Mouse (Mus musculus) cerebral cortex, adult 2 months (tissue): ENCODE measurements around the gene Ciita.

Experiments
- WGBS: fragments of 180-500 bp; shearing (Covaris S2); methylation state at CpG from one replicate; pipeline ENCODE4 v1.1.7; 2018; 5-methylcytosine and 5-hydroxymethylcytosine counted together

Ciita gene

GRCm38 (mm10) chr16:10474956-10475355 lies 4.9 kb upstream of the Ciita start:
- 82% methylated on average over 3 of the region's 3 CpGs for WGBS

- 91% methylated on average over 2 of the region's 2 CpGs for WGBS
These were observed 3.9 kb upstream of the Ciita start for GRCm38 (mm10) chr16:10475919-10476318.

GRCm38 (mm10) chr16:10482343-10482742 lies 2.5 kb downstream of the Ciita start:
- WGBS, result 64% methylated on average over 4 of the region's 4 CpGs

DNA sequence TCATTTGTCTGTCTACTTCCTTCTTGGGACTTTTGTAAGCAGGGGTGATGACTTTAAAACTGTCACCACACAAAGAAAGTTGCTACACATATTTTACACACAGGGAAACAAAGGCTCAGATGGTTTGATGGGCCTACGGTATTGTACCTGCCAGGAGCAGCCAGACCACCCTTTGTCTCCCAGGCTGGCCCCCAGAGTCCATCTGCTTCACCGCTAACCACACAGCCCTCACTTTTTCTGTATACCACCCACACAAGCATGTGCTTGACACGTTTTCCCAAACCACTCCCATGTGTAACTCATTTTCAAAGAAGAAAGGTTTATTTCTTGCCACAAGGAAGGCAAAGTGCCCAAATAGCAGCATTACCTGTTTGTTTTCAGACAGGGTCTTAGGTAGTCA lies 7.1 kb downstream of the Ciita start:
- 47% methylated on average over 3 of the region's 3 CpGs for WGBS

- WGBS, result 87% methylated on average over 8 of the region's 8 CpGs
These were observed 8.1 kb downstream of the Ciita start for GRCm38 (mm10) chr16:10487895-10488493.

DNA sequence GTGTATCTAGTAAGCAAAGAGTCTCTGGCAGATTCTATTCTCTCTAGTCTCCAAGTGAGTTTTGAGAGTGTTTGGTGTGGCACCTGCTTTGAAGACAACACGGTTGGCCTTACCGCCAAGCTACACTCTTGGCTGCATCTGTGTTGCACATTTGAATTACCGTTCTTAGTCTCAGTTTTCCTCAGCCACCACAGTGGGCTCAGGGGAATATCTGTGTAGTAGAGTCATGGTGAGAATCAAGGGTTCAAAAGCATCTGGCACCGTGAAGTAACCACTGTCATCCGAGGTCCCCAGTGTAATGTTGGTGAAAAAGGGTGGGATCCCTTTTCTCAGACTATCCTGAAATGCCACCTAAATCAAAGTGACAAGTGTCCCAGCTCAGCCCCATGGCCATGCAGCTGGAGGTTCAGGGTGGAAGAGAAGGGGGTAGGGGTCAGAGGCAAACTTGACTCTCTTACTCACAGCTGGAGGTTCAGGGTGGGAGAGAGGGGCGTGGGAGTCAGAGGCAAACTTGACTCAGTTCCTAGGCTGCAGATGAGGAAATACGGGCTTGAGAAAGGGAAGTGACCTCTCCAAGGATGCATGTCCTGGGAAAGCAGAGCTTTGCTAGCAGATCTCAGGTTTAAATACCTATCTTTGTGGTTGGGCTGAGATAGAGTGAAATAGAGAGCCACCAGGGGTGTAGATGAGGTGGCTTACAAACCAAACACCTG lies 9.1 kb downstream of the Ciita start:
- WGBS, result 83% methylated on average over 7 of the region's 7 CpGs

- 12% methylated on average over 9 of the region's 9 CpGs for WGBS
These were observed 9.6 kb downstream of the Ciita start for GRCm38 (mm10) chr16:10489483-10489882.

GRCm38 (mm10) chr16:10489904-10490457 lies 10.1 kb downstream of the Ciita start:
- 23% methylated on average over 12 of the region's 14 CpGs for WGBS

DNA sequence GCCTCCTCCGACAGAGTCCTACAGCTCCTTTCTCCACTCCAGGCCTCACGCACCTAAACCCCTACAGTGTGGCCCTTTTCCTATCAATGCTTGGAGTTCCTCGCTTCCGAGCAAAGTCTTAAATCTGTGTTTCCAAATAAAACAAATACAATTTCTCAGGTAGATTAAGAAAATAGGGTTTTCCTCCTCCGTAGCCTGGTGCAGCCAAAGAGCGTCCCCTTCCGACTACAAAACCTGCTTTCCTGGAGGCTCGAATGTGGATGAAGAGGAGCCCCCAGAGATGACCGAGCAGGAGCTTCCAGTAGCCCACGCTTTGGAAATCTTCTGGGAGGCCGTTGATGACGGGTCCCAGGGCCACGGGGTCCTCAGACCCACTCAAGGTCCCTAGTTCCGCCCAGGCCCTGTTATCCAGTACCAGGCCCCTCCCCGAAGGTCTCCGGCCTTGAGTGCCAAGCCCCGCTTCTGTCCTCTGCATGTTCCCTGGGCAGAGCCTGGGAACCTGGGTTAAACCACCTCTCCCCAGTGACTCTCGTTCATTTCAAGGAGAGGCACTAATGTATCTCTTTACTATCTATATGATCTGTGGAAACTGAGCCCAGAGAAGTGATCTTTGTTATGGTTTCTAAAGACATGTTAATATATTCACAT lies 10.8 kb downstream of the Ciita start:
- WGBS, result 93% methylated on average over 18 of the region's 18 CpGs

DNA sequence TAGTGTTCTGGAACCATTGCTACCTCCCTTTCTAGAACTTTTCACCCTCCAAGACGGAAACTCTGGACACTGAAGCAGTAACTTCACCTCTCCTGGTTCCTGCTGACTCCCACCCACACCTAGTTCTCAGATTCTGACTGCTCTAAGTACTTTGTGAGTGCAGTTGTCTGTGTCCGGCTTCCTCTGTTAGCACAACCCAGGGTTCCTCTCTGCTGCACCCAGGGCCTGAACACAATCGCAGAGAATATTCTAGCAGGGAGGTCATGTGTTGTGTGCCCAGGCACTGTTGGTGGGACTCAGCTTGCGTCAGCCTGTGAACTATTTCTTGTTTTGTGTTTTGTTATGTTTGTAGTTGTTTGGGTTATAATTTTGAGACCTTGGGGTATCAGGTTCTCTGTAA lies 11.9 kb downstream of the Ciita start:
- WGBS, result 91% methylated on average over 4 of the region's 4 CpGs

DNA sequence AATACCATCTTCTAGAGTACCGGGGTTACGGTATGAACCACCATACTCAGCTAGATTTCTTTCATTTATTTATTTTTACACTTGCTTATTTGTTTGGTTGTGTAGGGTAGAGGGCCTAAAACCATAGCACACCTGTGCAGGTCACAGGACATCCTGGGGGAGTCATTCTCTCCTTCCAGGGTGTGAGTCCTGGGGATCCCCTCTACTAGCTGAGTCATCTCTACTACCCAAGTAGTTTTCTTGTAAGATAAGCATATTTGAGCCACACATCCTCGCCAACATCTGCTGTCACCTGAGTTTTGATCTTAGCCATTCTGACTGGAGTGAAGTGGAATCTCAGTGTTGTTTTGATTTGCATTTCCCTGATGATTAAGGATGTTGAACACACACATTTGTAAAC lies 12.7 kb downstream of the Ciita start:
- 95% methylated on average over 3 of the region's 3 CpGs for WGBS

GRCm38 (mm10) chr16:10495824-10496298 lies 16.0 kb downstream of the Ciita start:
- WGBS, result 68% methylated on average over 2 of the region's 2 CpGs

DNA sequence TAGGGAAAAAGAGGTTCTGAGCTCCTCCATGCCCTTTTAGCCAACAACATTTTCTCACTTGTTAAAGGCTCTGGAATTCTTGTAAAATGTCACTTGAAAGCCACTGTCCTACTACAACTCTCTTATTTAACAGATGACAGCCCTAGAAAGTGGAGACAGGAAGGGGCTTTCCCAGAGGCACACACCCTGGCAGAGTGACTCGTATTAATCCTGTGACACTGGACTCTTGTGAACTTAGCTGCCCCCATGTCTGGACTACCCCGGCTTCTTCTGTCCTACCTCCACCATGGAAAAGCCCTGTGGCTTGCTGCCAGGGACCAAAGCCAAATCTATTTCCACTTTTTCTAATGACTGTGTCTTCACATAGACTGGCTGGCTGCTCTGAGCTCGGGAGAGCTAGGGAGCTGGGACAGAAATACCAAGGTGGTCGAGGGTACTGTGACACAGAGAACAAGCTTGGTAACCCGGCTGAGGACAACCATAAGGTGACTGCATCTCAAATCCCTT lies 18.3 kb downstream of the Ciita start:
- WGBS, result 46% methylated on average over 5 of the region's 5 CpGs

DNA sequence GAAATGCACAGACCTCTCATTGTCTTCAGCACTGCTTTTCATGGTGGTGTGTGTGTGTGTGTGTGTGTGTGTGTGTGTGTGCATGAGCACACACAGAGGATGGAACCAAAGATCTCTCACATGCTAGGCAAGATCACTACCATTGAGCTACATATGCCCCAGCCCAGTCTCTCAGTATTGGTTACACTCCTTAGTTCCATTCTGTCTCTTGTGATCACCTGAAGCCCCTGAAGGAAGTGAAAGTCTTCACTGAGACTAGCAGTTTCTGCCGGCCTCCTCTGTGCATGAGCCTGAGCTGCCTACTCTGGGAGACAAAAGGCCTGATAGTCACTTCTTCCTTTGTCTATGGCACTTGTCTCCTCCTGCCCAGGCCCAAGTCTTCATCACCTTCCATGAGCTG lies 19.3 kb downstream of the Ciita start:
- WGBS, result 76% methylated on average over 1 of the region's 1 CpGs

DNA sequence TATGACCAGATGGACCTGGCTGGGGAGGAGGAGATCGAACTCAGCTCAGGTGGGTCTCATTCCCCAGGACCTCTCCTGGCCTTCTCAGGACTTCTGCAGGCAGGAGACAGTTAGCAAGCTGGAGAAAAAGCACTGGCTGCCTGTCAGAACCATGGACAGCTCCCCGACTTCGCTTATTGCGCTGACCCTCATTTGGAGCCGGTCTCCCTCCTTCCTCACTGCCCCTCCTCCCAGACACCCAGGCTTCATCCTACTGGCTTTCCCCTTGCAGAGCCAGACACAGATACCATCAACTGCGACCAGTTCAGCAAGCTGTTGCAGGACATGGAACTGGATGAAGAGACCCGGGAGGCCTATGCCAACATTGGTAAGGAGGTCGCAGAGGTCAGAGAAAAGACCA lies 22.0 kb downstream of the Ciita start:
- WGBS, result 31% methylated on average over 8 of the region's 8 CpGs

DNA sequence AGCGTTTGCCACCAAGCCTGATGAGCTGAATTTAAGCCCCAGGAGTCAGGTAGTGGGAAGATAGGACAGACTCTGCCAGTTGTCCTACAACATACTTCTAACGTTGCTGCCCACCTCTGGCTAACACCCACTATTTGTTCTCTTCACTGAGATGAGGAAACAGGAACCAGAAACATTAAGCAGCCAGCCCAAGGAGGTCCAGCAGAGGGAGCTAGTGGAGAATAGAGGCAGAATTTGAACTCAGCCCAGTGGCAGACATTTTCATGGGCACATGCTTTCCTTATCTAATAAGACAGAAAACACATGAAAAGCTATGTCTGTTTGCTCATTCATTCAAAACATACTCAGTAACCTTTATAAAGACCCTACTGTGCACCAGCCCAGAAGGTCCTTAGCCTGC lies 23.2 kb downstream of the Ciita start:
- WGBS, result 45% methylated on average over 2 of the region's 2 CpGs

DNA sequence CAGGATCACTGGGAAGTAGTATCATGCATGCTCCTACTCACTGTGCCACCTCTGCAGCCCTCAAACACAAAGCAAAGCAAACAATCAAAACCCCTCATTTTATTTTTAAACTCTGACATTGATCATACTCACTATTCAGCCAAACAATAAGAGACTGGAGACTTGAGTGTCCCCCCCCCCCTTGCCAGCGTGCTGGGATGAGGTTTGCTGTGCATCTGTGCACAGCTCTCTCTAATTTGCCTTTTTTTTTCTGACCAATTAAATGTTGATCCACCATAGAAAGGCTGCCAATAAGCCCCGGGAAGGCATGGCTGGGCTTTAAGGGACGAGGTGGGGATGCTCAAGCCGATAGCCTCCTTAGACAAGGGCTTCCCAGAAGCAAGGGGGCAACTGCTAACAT lies 27.6 kb downstream of the Ciita start:
- 41% methylated on average over 4 of the region's 4 CpGs for WGBS

GRCm38 (mm10) chr16:10508691-10509090 lies 28.8 kb downstream of the Ciita start:
- WGBS, result 83% methylated on average over 6 of the region's 6 CpGs

GRCm38 (mm10) chr16:10510477-10511133 lies 30.7 kb downstream of the Ciita start:
- WGBS, result 56% methylated on average over 14 of the region's 14 CpGs

DNA sequence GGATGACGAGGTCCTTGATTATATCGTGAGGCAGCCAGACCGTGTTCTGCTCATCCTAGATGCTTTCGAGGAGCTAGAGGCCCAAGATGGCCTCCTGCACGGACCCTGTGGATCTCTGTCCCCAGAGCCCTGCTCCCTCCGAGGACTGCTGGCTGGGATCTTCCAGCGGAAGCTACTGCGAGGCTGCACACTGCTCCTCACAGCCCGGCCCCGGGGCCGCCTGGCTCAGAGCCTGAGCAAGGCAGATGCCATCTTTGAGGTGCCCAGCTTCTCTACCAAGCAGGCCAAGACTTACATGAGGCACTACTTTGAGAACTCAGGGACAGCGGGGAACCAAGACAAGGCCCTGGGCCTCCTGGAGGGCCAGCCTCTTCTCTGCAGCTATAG lies 31.3 kb downstream of the Ciita start:
- 77% methylated on average over 12 of the region's 12 CpGs for WGBS

- 62% methylated on average over 12 of the region's 12 CpGs for WGBS
These were observed 36.2 kb downstream of the Ciita start for GRCm38 (mm10) chr16:10515953-10516572.

DNA sequence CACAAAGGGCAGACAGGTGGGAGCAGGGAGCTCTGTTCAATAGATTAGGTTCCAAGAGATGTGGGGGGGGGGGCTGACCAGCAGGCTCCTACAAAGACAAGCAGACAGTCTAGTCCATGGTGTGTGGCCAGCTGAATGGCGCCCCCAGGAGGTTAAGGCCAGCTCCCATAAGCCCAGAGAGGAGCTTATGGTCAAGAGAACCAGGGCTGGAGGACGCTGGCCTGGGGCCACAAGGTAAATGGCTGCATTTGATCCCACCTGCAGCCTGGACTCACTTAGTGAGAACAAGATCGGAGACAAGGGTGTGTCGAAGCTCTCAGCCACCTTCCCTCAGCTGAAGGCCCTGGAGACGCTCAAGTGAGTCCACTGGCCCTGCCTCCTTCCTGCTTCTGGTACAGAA lies 38.2 kb downstream of the Ciita start:
- 71% methylated on average over 5 of the region's 5 CpGs for WGBS
